Mouse (Mus musculus) limb, embryonic 15.5 days (tissue): ENCODE results near the gene Tlnrd1. TPM values are rescaled to one million over a fixed set of nuclear protein-coding genes. Genes with fewer than 3 reads are reported as not detected.

Source experiments
- ATAC-seq: fragments of 200-750 bp; cut with Nextera tagmentation; 2 replicates; pipeline ENCODE4 v1.8.0; 2017; ENCODE audit warnings: low read depth, moderate TSS enrichment; ENCODE audit not compliant: insufficient number of reproducible peaks, low FRiP score, low TSS enrichment
- H3K27ac ChIP-seq: fragments of 300-500 bp; sonication (generic); 2 replicates; pipeline ENCODE4 v1.5.1; 2015; ENCODE audit warnings: moderate library complexity, mild to moderate bottlenecking, inconsistent platforms
- H3K27me3 ChIP-seq: fragments of 300-500 bp; sonication (generic); 2 replicates; pipeline ENCODE4 v1.6.1; 2015; ENCODE audit warnings: inconsistent platforms
- H3K36me3 ChIP-seq: fragments of 300-500 bp; sonication (generic); 2 replicates; pipeline ENCODE4 v1.6.1; 2015; ENCODE audit warnings: inconsistent platforms
- H3K4me1 ChIP-seq: fragments of 300-500 bp; sonication (generic); 2 replicates; pipeline ENCODE4 v1.6.1; 2015; ENCODE audit warnings: inconsistent platforms
- H3K4me2 ChIP-seq: fragments of 300-500 bp; sonication (generic); 2 replicates; pipeline ENCODE4 v1.6.1; 2015; ENCODE audit warnings: mild to moderate bottlenecking, inconsistent platforms
- H3K4me3 ChIP-seq: fragments of 300-500 bp; sonication (generic); 2 replicates; pipeline ENCODE4 v1.5.1; 2015; ENCODE audit warnings: mild to moderate bottlenecking, inconsistent platforms
- H3K9ac ChIP-seq: fragments of 300-500 bp; sonication (generic); 2 replicates; pipeline ENCODE4 v1.6.1; 2015; ENCODE audit warnings: inconsistent platforms
- H3K9me3 ChIP-seq: fragments of 300-500 bp; sonication (generic); 2 replicates; pipeline ENCODE4 v1.6.1; 2016; ENCODE audit warnings: inconsistent platforms
- WGBS: fragments of 180-500 bp; shearing (Covaris S2); methylation state at CpG from one replicate; pipeline ENCODE4 v1.1.7; 2015; 5-methylcytosine and 5-hydroxymethylcytosine counted together
- polyA plus RNA-seq: library from polyadenylated mRNA; unstranded; fragments of >200 nt; fragmentation: Nextera tagmentation; extraction: Ambion mirVana; gene quantifications from 2 replicates; pipeline ENCODE4 v1.2.1, GENCODE M21; 2015

The Tlnrd1 gene
- polyA plus RNA-seq, 1 experiment from 2014 or later = 9.7 TPM

DNA sequence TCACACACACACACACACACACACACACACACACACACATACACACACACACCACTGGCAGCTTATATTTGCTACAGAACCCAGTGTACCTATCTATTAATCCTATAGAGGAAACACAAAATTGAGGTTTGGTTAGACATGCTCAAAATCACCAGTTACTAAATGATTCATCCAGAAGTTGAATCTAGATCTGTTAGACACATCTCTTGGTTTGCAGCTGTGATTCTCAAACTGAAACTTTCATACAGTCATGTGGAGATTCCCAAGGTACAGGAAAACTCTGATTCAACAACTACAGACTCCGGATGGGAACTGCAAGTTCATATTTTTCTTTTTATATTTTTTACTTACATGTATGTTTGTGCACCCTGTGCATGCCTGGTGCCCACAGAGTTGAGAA lies 28.9 kb downstream of the Tlnrd1 start:
- 86% methylated on average over 1 of the region's 1 CpGs for WGBS
- no peaks in the 10 kb centered on the region for H3K27me3 ChIP-seq
- H3K9ac ChIP-seq = no peak overlapping the region
- H3K4me1 ChIP-seq = peaks cover 12% of the 10 kb centered on the region
- H3K27ac ChIP-seq = no peak overlapping the region
- H3K36me3 ChIP-seq = no peaks in the 10 kb centered on the region
- H3K4me3 ChIP-seq = no peak overlapping the region
- ATAC-seq = no peak
- H3K4me2 ChIP-seq = no peak overlapping the region
- H3K9me3 ChIP-seq = no peaks in the 10 kb centered on the region

DNA sequence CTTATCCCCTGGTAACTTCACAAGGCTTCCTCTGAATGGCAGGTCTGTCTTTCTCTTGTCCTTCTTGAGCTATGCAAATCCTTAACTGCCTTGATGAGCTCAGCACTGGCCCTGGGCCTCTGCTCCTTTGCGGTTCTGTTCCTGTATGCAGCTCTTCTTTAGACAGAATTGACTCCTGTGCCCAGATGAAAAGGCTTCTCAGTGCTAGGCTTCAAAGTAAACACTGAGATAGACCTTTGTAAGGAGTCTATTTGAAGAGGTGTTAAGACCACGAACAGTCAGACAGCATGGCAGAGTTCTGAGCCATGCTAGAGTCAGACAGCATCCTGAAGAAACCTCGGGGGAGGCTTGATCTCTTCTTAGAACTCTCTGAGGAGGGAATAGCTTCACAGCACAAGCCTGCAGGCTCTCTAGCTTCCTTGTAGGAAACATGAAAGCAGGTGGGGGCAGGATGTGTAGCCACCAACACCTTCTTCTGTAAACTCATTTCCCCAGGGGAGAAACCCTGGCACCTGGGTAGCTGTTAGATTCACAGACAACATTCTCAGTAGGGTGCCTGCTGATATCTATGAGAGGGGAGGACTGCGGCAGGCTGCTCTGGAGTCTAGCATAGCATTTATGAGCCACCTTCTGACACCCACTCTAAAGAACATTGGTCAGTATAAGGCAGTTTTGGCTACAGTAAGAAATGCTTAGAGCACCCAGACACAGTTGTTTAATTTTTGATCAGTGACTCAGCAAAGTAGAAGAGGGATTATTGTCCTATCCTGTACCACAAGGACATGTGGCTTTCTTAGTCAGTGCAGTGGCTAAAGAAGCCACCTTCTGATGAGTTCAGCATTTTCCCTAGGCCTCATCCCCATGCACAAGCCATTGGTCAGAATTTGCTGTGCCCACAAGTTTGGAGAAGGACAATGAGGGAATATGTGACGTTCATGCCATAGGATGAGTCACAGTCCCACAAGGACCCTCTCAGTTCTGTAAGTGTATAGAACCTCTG lies 31.4 kb downstream of the Tlnrd1 start:
- Histone ChIP-seq H3K4me1 (peaks cover 12% of the 10 kb centered on the region), H3K27me3 (no peaks in the 10 kb centered on the region), H3K4me3 (no peak overlapping the region), H3K9ac (no peak overlapping the region), H3K27ac (no peak overlapping the region), H3K36me3 (no peaks in the 10 kb centered on the region), H3K4me2 (no peak overlapping the region), H3K9me3 (no peaks in the 10 kb centered on the region)
- 43% methylated on average over 5 of the region's 5 CpGs for WGBS
- ATAC-seq = no peak

DNA sequence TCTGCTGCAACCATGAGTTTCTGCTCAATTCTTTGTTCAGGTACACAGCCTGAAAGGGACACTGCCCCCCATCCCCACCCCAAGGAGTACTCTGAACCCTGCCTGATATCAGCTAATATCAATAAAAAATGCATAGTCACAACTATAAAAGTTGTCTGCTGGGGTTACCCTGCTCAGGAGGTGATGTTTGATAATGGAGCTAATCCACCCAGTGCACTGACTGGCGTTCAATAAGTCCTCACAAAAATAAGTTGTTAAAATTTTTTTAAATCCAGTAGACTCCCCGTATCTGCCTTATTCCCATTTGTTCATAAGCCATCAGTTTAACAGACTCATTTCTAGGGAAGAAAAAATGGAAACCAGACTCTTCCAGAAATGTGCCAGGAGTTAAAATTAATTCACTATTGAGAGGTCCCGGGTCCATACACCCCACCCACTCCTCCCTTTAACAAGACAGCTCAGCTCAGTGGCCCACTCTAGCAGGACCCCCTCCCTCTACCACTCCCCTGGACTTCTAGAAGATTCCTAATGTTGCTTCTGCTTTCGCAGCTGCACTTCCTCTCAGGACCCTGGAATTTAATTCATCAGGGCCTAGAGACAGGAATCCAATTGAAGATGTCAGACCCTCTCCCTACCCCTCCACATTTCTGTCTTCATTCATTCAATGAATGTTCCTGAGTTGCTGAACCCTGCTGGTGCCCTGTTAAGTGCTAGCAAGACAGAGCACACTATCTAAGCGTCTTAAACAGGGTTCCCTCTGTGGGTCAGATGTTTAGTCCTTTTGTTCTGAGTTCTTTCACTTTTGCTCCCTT lies 32.3 kb downstream of the Tlnrd1 start:
- H3K9me3 ChIP-seq = no peaks in the 10 kb centered on the region
- no peak overlapping the region for H3K4me2 ChIP-seq
- WGBS = 44% methylated on average over 5 of the region's 5 CpGs
- peaks cover 17% of the 10 kb centered on the region for H3K4me1 ChIP-seq
- H3K36me3 ChIP-seq = no peaks in the 10 kb centered on the region
- H3K9ac ChIP-seq = no peak overlapping the region
- no peak for ATAC-seq
- no peaks in the 10 kb centered on the region for H3K27me3 ChIP-seq
- 0 out of 2 replicates have a peak overlapping the region, but pooled peaks have one; percentile 7 for H3K27ac ChIP-seq
- no peak overlapping the region for H3K4me3 ChIP-seq

DNA sequence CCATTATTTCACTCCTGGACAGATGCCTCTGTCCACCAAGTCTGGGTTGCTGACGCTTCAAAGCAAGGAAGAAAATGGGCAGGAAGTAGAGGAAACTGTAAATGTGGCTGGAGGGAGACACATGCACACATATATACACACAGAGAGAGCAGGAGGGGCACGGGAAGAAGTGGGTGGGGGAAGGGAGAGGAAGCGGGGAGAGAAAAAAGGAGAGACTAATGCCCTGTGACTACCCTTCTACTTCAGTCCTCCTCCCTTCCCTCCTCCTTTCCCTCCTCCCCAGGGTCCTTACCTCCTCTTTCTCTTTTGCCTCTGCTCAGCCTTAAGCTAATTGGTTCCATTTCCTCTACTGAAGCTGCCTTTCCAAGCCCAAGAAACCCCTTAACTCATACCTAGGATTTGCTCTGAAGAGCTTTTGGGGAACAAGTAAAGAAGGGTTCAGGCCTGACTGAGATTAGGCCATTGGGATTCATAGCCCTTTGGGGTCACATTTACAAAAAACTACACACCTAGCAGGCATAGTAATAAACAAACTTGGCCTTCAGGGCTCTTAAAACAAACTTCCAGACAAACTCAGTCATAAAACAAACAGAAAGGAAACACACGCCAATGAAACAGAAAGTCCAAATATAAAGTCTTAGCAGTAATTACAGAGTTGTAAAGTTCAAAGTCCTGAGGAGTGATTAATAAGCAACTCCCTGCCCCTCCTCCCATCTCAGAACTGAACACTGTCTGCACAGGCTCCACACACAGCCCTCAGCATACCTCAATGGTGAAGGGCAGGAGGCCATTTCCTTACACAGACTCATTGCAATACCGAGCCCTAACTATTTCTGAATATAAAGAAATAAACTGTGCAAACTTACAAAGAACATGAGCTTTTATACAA lies 36.7 kb downstream of the Tlnrd1 start:
- Histone ChIP-seq H3K4me2 (no peak overlapping the region), H3K27ac (peak overlapping the region; percentile 44), H3K9me3 (no peaks in the 10 kb centered on the region), H3K27me3 (no peaks in the 10 kb centered on the region), H3K4me3 (no peak overlapping the region), H3K4me1 (peaks cover 14% of the 10 kb centered on the region), H3K9ac (no peak overlapping the region), H3K36me3 (no peaks in the 10 kb centered on the region)
- 24% methylated on average over 5 of the region's 5 CpGs for WGBS
- ATAC-seq = no peak

DNA sequence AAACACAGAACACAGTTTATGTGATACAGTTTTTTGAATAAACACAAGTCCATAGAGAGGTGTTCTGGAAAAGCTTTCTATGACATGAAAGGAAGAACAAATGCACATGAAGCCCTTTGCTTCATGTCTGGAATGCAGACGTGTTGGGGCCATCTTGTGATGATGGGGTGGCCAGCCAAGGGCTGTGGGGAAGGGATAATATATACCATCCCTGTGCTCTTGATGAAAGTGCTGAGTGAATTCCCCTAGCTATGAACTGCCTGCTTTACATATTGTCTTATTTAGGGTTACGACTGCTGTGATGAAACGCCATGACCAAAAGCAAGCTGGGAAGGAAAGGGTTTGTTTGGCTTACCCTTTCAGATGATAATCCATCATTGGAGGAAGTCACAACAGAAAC lies 39.3 kb downstream of the Tlnrd1 start:
- no peak overlapping the region for H3K27ac ChIP-seq
- no peak overlapping the region for H3K4me3 ChIP-seq
- H3K9me3 ChIP-seq = no peaks in the 10 kb centered on the region
- ATAC-seq = no peak
- H3K4me1 ChIP-seq = peaks cover 7% of the 10 kb centered on the region
- no peaks in the 10 kb centered on the region for H3K27me3 ChIP-seq
- 56% methylated on average over 3 of the region's 3 CpGs for WGBS
- H3K4me2 ChIP-seq = no peak overlapping the region
- no peak overlapping the region for H3K9ac ChIP-seq
- no peaks in the 10 kb centered on the region for H3K36me3 ChIP-seq

DNA sequence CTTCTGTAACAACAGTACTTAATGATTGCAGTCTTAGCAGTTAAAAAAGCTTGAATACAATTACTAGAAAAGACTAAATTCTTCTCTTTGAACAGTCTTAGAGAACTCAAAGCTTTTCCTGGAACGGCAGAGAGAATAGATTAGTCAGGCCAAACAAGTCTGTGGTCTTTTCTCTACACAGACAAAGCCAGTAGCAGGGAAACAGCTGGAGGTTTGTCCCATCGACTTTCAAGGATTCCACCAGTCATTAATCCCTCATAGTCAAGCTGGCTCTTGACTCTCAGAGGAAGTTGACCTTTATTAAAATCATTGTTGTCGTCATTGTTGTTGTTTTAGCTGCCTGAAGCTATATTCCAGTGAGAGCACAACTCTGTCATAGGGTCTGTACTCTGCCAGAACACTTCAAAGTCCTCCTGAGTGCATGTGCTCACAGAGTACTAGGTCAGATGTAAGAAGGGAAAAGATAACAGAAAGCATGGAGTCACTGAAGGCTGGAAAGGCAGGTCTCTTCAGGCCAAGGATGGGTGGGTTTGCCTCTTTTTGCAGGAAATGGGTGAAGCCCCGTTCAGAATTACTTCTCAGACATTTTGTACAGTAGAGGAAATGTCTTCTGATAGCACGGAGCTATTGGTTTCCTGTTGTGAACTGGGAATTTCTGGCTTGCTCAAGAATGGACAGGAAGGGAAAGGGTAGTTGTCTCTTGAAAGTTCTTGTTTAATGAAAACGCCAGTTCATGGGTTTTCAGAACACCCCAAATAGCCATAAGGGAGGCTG lies 41.4 kb downstream of the Tlnrd1 start:
- H3K27me3 ChIP-seq = no peaks in the 10 kb centered on the region
- no peaks in the 10 kb centered on the region for H3K36me3 ChIP-seq
- WGBS = 64% methylated on average over 6 of the region's 6 CpGs
- no peak overlapping the region for H3K4me2 ChIP-seq
- H3K9me3 ChIP-seq = no peaks in the 10 kb centered on the region
- peaks cover 7% of the 10 kb centered on the region for H3K4me1 ChIP-seq
- 0 out of 2 replicates have a peak overlapping the region, but pooled peaks have one; percentile 27 for H3K27ac ChIP-seq
- ATAC-seq = no peak
- no peak overlapping the region for H3K9ac ChIP-seq
- H3K4me3 ChIP-seq = no peak overlapping the region

DNA sequence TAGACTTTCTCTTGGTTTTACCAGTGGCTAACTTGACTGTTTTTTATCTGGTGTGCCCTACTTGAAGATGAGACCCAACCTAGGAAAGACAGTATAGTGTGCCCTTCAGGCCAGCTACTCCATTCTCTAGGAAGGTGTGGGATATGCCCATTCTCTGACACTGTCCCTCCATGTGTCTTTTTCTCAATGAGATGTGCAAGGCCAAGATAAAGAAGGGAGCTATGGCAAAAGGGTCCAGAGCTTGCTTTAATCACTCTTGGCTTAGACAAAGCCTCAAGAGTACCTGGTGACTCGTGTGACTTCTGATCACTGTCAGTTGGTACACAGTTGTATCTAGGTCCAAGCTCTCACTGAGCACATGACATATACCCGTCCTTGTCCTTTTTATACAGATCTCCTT lies 44.0 kb downstream of the Tlnrd1 start:
- 83% methylated on average over 2 of the region's 2 CpGs for WGBS
- Histone ChIP-seq H3K9me3 (no peaks in the 10 kb centered on the region), H3K4me3 (no peak overlapping the region), H3K36me3 (no peaks in the 10 kb centered on the region), H3K9ac (no peak overlapping the region), H3K4me2 (no peak overlapping the region), H3K27me3 (no peaks in the 10 kb centered on the region), H3K4me1 (no peaks in the 10 kb centered on the region), H3K27ac (no peak overlapping the region)
- no peak for ATAC-seq

DNA sequence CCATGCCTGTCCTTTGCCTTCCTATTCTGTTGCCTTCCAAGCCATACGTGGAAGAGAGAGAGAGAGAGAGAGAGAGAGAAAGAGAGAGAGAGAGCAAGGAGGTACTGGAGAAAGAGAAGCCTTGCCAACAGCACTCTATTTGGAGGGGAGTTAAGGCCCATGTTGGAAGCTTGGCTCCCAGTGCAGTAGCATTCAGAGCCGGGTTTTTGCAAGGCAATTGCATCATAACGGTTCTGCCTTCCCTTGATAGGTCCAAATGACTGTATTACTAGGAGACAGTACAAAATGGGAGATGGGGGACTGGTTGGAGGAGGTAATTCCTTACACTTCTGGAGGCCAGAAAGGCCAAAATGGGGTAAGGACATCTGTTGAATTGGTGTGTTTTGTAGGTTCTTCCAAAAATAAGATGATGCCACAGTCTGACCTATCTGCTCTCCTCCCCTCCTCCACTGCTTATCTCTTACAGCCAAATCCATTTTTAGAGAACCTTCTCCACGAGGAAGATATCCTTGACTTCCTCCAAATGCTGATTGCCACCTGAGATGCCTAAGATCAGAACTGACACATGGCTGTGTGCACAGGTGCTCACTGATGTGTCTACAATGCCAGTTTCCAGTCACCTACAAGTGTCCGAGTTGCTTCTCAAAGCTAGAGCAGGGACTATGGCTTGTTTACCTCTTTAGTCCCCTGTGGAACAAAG lies 45.4 kb downstream of the Tlnrd1 start:
- Histone ChIP-seq H3K4me1 (no peaks in the 10 kb centered on the region), H3K4me2 (no peak overlapping the region), H3K9me3 (no peaks in the 10 kb centered on the region), H3K36me3 (no peaks in the 10 kb centered on the region), H3K9ac (no peak overlapping the region), H3K4me3 (no peak overlapping the region), H3K27me3 (no peaks in the 10 kb centered on the region), H3K27ac (no peak overlapping the region)
- 77% methylated on average over 5 of the region's 5 CpGs for WGBS
- no peak for ATAC-seq
